In genomic region chr13:94174577-94175279, GRCm38 (mm10) we compare ENCODE assay signal across 7 mouse cellular contexts.
DNase-seq lines count a peak whose midpoint lies in the region; ATAC-seq and TF ChIP-seq lines count a peak whose summit lies in the region.

No protein-coding gene starts in this region.

- TF ChIP-seq EP300 in lung, postnatal 0 days (IDR thresholded peaks at IDR 0.05) = no peak

- no peak overlapping the region for H3K27ac ChIP-seq in lung, postnatal 0 days (ENCODE audit: low read length)

- H3K4me3 ChIP-seq in lung, postnatal 0 days (ENCODE audit: low read depth, low read length) = peak overlapping the region; percentile 41

- H3K9ac ChIP-seq in lung, postnatal 0 days (replicated peaks; ENCODE audit: low read depth) = no peak overlapping the region

- WGBS in lung, postnatal 0 days = 26% methylated on average over 16 of the region's 16 CpGs

- H3K36me3 ChIP-seq in lung, postnatal 0 days (ENCODE audit: insufficient read depth, low read length) = no peaks in the 10 kb centered on the region

- DNase-seq in lung, postnatal 0 days (ENCODE audit: low spot score) = peak; percentile 32
- no peak for DNase-seq in lung, postnatal 25 days (ENCODE audit: low spot score)
- DNase-seq in cerebellum, postnatal 25 days = peak; percentile 48 to 54
- peak; percentile 37 for DNase-seq in heart, postnatal 4 days
- DNase-seq in yolk sac, embryonic 10.5 days (ENCODE audit: low spot score) = no peak

- no peak for TF ChIP-seq CTCF in lung, postnatal 0 days (IDR thresholded peaks at IDR 0.05)

- H3K27me3 ChIP-seq in lung, postnatal 0 days (replicated peaks; ENCODE audit: insufficient read depth, low read length) = no peaks in the 10 kb centered on the region

- H3K4me1 ChIP-seq in lung, postnatal 0 days (ENCODE audit: insufficient read depth, low read depth, low read length) = peaks cover 12% of the 10 kb centered on the region; the same call in 1 of the 2 replicates

- no peaks in the 10 kb centered on the region for H3K9me3 ChIP-seq in lung, postnatal 0 days (ENCODE audit: low read length)

- H3K4me2 ChIP-seq in lung, postnatal 0 days (replicated peaks; ENCODE audit: low read depth, low read length) = peak overlapping the region; percentile 89

- no peak for ATAC-seq in lung, postnatal 0 days
- peak; percentile 12 for ATAC-seq in megakaryocyte progenitor cell, adult 5-6 weeks (replicated peaks; ENCODE audit: poor library complexity)
- ATAC-seq in monocyte, adult 5-6 weeks (replicated peaks; ENCODE audit: insufficient number of reproducible peaks, low FRiP score, low TSS enrichment, poor library complexity, severe bottlenecking) = no peak

Comparison
In these comparisons a context has a peak if more than half of its experiments do, and no peak if none do; other contexts are left out.
1. DNase-seq: peak in lung, postnatal 0 days (single experiment), cerebellum, postnatal 25 days (2 of 2) and heart, postnatal 4 days (single experiment); none in lung, postnatal 25 days (single experiment) and yolk sac, embryonic 10.5 days (single experiment).